Mouse (Mus musculus): ENCODE measurements around the gene Ccnt1. TPM values are rescaled to one million over a fixed set of nuclear protein-coding genes. Genes with fewer than 3 reads are reported as not detected.
"Not testable (repeated sequence)": the region's sequence is repeated elsewhere in the genome, so short reads cannot be mapped to it uniquely, and the experiment has no call there.

Ccnt1 gene
- polyA plus RNA-seq, 1 experiment from 2014 or later: 46.7 TPM

GRCm38 (mm10) chr15:98591396-98591795 is 20.7 kb upstream of the Ccnt1 start:
- H3K4me1 ChIP-seq: no peaks in the 10 kb centered on the region

GRCm38 (mm10) chr15:98589640-98590336 is 19.1 kb upstream of the Ccnt1 start:
- no peak overlapping the region for H3K9ac ChIP-seq
- H3K4me1 ChIP-seq: no peaks in the 10 kb centered on the region
- no peak overlapping the region for H3K4me3 ChIP-seq (replicated peaks)
- no peak overlapping the region for H3K4me2 ChIP-seq
- ATAC-seq (ENCODE audit: insufficient read depth, low FRiP score, low read depth): no peak
- peaks cover 39% of the 10 kb centered on the region for H3K36me3 ChIP-seq
- H3K9me3 ChIP-seq: no peaks in the 10 kb centered on the region
- H3K27ac ChIP-seq: no peak overlapping the region
- 48% methylated on average over 7 of the region's 7 CpGs for WGBS
- H3K27me3 ChIP-seq (replicated peaks): no peaks in the 10 kb centered on the region

More at GRCm38 (mm10) chr15:98591396-98591795, 20.7 kb upstream of the Ccnt1 start:
- H3K9me3 ChIP-seq: no peaks in the 10 kb centered on the region
- H3K9ac ChIP-seq: no peak overlapping the region
- no peak overlapping the region for H3K27ac ChIP-seq
- no peak for ATAC-seq (ENCODE audit: insufficient read depth, low FRiP score, low read depth)
- peaks cover 52% of the 10 kb centered on the region for H3K36me3 ChIP-seq
- WGBS: 67% methylated on average over 4 of the region's 4 CpGs
- H3K27me3 ChIP-seq (replicated peaks): no peaks in the 10 kb centered on the region
- H3K4me2 ChIP-seq: no peak overlapping the region
- no peak overlapping the region for H3K4me3 ChIP-seq (replicated peaks)

- H3K4me2 ChIP-seq: no peak overlapping the region
- no peaks in the 10 kb centered on the region for H3K9me3 ChIP-seq
- H3K36me3 ChIP-seq: peaks cover 20% of the 10 kb centered on the region
- WGBS: 78% methylated on average over 11 of the region's 11 CpGs
- no peaks in the 10 kb centered on the region for H3K27me3 ChIP-seq (replicated peaks)
- no peak overlapping the region for H3K9ac ChIP-seq
- H3K27ac ChIP-seq: no peak overlapping the region
- H3K4me1 ChIP-seq: no peaks in the 10 kb centered on the region
- H3K4me3 ChIP-seq (replicated peaks): no peak overlapping the region
- no peak for ATAC-seq (ENCODE audit: insufficient read depth, low FRiP score, low read depth)
Observed at GRCm38 (mm10) chr15:98587751-98588150, 17.0 kb upstream of the Ccnt1 start.

GRCm38 (mm10) chr15:98586141-98586540 is 15.4 kb upstream of the Ccnt1 start:
- WGBS: 65% methylated on average over 9 of the region's 9 CpGs
- H3K27ac ChIP-seq: peak overlapping the region; percentile 31; the same call in 1 of the 2 replicates
- H3K9ac ChIP-seq; H3K36me3 ChIP-seq; ATAC-seq (ENCODE audit: insufficient read depth, low FRiP score, low read depth); H3K4me2 ChIP-seq; H3K9me3 ChIP-seq; H3K4me1 ChIP-seq; H3K4me3 ChIP-seq (replicated peaks); H3K27me3 ChIP-seq (replicated peaks): not testable (repeated sequence)

GRCm38 (mm10) chr15:98585421-98585820 is 14.7 kb upstream of the Ccnt1 start:
- Histone ChIP-seq H3K4me2 (no peak overlapping the region), H3K27ac (peak overlapping the region; percentile 31; the same call in 1 of the 2 replicates), H3K9me3 (no peaks in the 10 kb centered on the region), H3K36me3 (no peaks in the 10 kb centered on the region), H3K4me1 (no peaks in the 10 kb centered on the region), H3K9ac (no peak overlapping the region), H3K4me3 (replicated peaks) (no peak overlapping the region), H3K27me3 (replicated peaks) (no peaks in the 10 kb centered on the region)
- no peak for ATAC-seq (ENCODE audit: insufficient read depth, low FRiP score, low read depth)
- WGBS: 35% methylated on average over 7 of the region's 7 CpGs

GRCm38 (mm10) chr15:98582996-98583395 is 12.3 kb upstream of the Ccnt1 start:
- Histone ChIP-seq H3K9ac (no peak overlapping the region), H3K4me2 (no peak overlapping the region), H3K27me3 (replicated peaks) (no peaks in the 10 kb centered on the region), H3K4me1 (no peaks in the 10 kb centered on the region), H3K9me3 (no peaks in the 10 kb centered on the region), H3K4me3 (replicated peaks) (no peak overlapping the region), H3K36me3 (no peaks in the 10 kb centered on the region), H3K27ac (no peak overlapping the region)
- WGBS: 72% methylated on average over 8 of the region's 8 CpGs
- no peak for ATAC-seq (ENCODE audit: insufficient read depth, low FRiP score, low read depth)

- no peaks in the 10 kb centered on the region for H3K4me1 ChIP-seq
- H3K27me3 ChIP-seq (replicated peaks): no peaks in the 10 kb centered on the region
- no peaks in the 10 kb centered on the region for H3K9me3 ChIP-seq
- no peak for ATAC-seq (ENCODE audit: insufficient read depth, low FRiP score, low read depth)
- no peak overlapping the region for H3K4me2 ChIP-seq
- H3K9ac ChIP-seq: no peak overlapping the region
- WGBS: 70% methylated on average over 8 of the region's 8 CpGs
- no peak overlapping the region for H3K27ac ChIP-seq
- H3K4me3 ChIP-seq (replicated peaks): no peak overlapping the region
- no peaks in the 10 kb centered on the region for H3K36me3 ChIP-seq
Observed at GRCm38 (mm10) chr15:98582410-98582809, 11.7 kb upstream of the Ccnt1 start.

- peak; percentile 70 for ATAC-seq (ENCODE audit: insufficient read depth, low FRiP score, low read depth)
- WGBS: 42% methylated on average over 5 of the region's 5 CpGs
- no peaks in the 10 kb centered on the region for H3K9me3 ChIP-seq
- no peak overlapping the region for H3K27ac ChIP-seq
- no peak overlapping the region for H3K4me3 ChIP-seq (replicated peaks)
- no peak overlapping the region for H3K4me2 ChIP-seq
- H3K36me3 ChIP-seq: no peaks in the 10 kb centered on the region
- no peaks in the 10 kb centered on the region for H3K4me1 ChIP-seq
- H3K9ac ChIP-seq: no peak overlapping the region
- no peaks in the 10 kb centered on the region for H3K27me3 ChIP-seq (replicated peaks)
Observed at GRCm38 (mm10) chr15:98579795-98580464, 9.2 kb upstream of the Ccnt1 start.

- H3K9me3 ChIP-seq: no peaks in the 10 kb centered on the region
- H3K4me2 ChIP-seq: no peak overlapping the region
- no peak overlapping the region for H3K9ac ChIP-seq
- no peaks in the 10 kb centered on the region for H3K27me3 ChIP-seq (replicated peaks)
- no peaks in the 10 kb centered on the region for H3K36me3 ChIP-seq
- ATAC-seq (ENCODE audit: insufficient read depth, low FRiP score, low read depth): no peak
- H3K27ac ChIP-seq: no peak overlapping the region
- H3K4me1 ChIP-seq: no peaks in the 10 kb centered on the region
- WGBS: 90% methylated on average over 2 of the region's 2 CpGs
- no peak overlapping the region for H3K4me3 ChIP-seq (replicated peaks)
Observed at GRCm38 (mm10) chr15:98579310-98579709, 8.6 kb upstream of the Ccnt1 start.

- H3K36me3 ChIP-seq: no peaks in the 10 kb centered on the region
- H3K4me1 ChIP-seq: peaks cover 7% of the 10 kb centered on the region
- H3K27ac ChIP-seq: no peak overlapping the region
- H3K9ac ChIP-seq: no peak overlapping the region
- 80% methylated on average over 4 of the region's 4 CpGs for WGBS
- ATAC-seq (ENCODE audit: insufficient read depth, low FRiP score, low read depth): no peak
- no peaks in the 10 kb centered on the region for H3K9me3 ChIP-seq
- H3K4me2 ChIP-seq: no peak overlapping the region
- H3K4me3 ChIP-seq (replicated peaks): no peak overlapping the region
- H3K27me3 ChIP-seq (replicated peaks): no peaks in the 10 kb centered on the region
Observed at GRCm38 (mm10) chr15:98573293-98573692, 2.6 kb upstream of the Ccnt1 start.

- H3K4me2 ChIP-seq: no peak overlapping the region
- H3K4me3 ChIP-seq (replicated peaks): no peak overlapping the region
- no peaks in the 10 kb centered on the region for H3K36me3 ChIP-seq
- H3K9ac ChIP-seq: no peak overlapping the region
- no peak overlapping the region for H3K27ac ChIP-seq
- H3K9me3 ChIP-seq: no peaks in the 10 kb centered on the region
- WGBS: 72% methylated on average over 4 of the region's 4 CpGs
- ATAC-seq (ENCODE audit: insufficient read depth, low FRiP score, low read depth): no peak
- peaks cover 22% of the 10 kb centered on the region for H3K4me1 ChIP-seq
- H3K27me3 ChIP-seq (replicated peaks): no peaks in the 10 kb centered on the region
Observed at GRCm38 (mm10) chr15:98569795-98570365, 843 bp downstream of the Ccnt1 start.

GRCm38 (mm10) chr15:98569216-98569615 is 1.5 kb downstream of the Ccnt1 start:
- no peaks in the 10 kb centered on the region for H3K36me3 ChIP-seq
- no peak for ATAC-seq (ENCODE audit: insufficient read depth, low FRiP score, low read depth)
- H3K4me1 ChIP-seq: peaks cover 22% of the 10 kb centered on the region
- H3K4me3 ChIP-seq (replicated peaks): peak overlapping the region; percentile 96
- H3K4me2 ChIP-seq: peak overlapping the region; percentile 70
- no peaks in the 10 kb centered on the region for H3K9me3 ChIP-seq
- H3K27me3 ChIP-seq (replicated peaks): no peaks in the 10 kb centered on the region
- 0 out of 2 replicates have a peak overlapping the region, but pooled peaks have one; percentile 35 for H3K9ac ChIP-seq
- WGBS: 58% methylated on average over 7 of the region's 7 CpGs
- 0 out of 2 replicates have a peak overlapping the region, but pooled peaks have one; percentile 96 for H3K27ac ChIP-seq
